Mouse (Mus musculus) left cerebral cortex, postnatal 4 days (tissue): ENCODE data around the gene Spdye4b. TPM values are rescaled to one million over a fixed set of nuclear protein-coding genes. Genes with fewer than 3 reads are reported as not detected.

Source experiments
- DNase-seq: peaks from one replicate; pipeline ENCODE4 v3.0.0-alpha.2; 2022
- intact Hi-C: fragments of 180-260 bp; cut with DNase I; formaldehyde crosslinking; loops from one replicate; pipeline ENCODE4 v1.15.1; 2025
- microRNA-seq: library from miRNA; unstranded; fragments of <30 nt; microRNA quantifications from one replicate; pipeline ENCODE4 v1.2.0, GENCODE M21; 2022
- total RNA-seq, 2 experiments: library from RNA; stranded (reverse); gene quantifications; 2 replicates each; pipeline ENCODE4 v1.2.3; 2021

The Spdye4b gene
- total RNA-seq, 2 experiments from 2014 or later: 0.18 TPM; not detected in 1

GRCm38 (mm10) chr5:143205015-143205414 is 24.2 kb downstream of the Spdye4b start:
- no peak for DNase-seq
- intact Hi-C loops: no loop called here

GRCm38 (mm10) chr5:143213832-143214231 is 33.0 kb downstream of the Spdye4b start:
- intact Hi-C loops: no loop called here
- no peak for DNase-seq

GRCm38 (mm10) chr5:143220996-143221395 is 40.2 kb downstream of the Spdye4b start:
- intact Hi-C loops: no loop called here
- DNase-seq: no peak

- intact Hi-C loops: no loop called here
- no peak for DNase-seq
Measured at GRCm38 (mm10) chr5:143222287-143222686, 41.5 kb downstream of the Spdye4b start.

GRCm38 (mm10) chr5:143226790-143227189 is 46.0 kb downstream of the Spdye4b start, which contains the start of gene Spdye4a:
Gene Spdye4a (minus strand): TSS chr5:143226890.
- no peak for DNase-seq
- intact Hi-C loops: loop anchor here (5.0 kb wide), 1 partner anchor 34 kb away; no protein-coding TSS in a partner anchor

- intact Hi-C loops: loop anchor here (2.0 kb wide), 1 partner anchor 54 kb away; the partner anchor contains the start of genes Rbak and Spdye4b
- peak; percentile 96 for DNase-seq
Measured at GRCm38 (mm10) chr5:143235028-143235693, 54.3 kb downstream of the Spdye4b start, which contains the start of gene Zfp12. Gene Zfp12 (plus strand): TSS chr5:143235163.

- intact Hi-C loops: no loop called here
- no peak for DNase-seq
Measured at GRCm38 (mm10) chr5:143236036-143236435, 55.2 kb downstream of the Spdye4b start.

GRCm38 (mm10) chr5:143244926-143245325 is 64.1 kb downstream of the Spdye4b start:
- intact Hi-C loops: no loop called here
- no peak for DNase-seq

- DNase-seq: no peak
- intact Hi-C loops: no loop called here
Measured at GRCm38 (mm10) chr5:143252039-143252438, 71.2 kb downstream of the Spdye4b start.

- DNase-seq: no peak
- intact Hi-C loops: no loop called here
Measured at GRCm38 (mm10) chr5:143252791-143253185, 72.0 kb downstream of the Spdye4b start.

- intact Hi-C loops: no loop called here
- DNase-seq: peak; percentile 25
Measured at GRCm38 (mm10) chr5:143253186-143253880, 72.5 kb downstream of the Spdye4b start.

GRCm38 (mm10) chr5:143253881-143254486 is 73.2 kb downstream of the Spdye4b start:
- intact Hi-C loops: no loop called here
- DNase-seq: peak; percentile 54

Small RNA genes within 50 kb of the gene (microRNA-seq; reads per million reads assigned to microRNA genes)
- not detected for gene Gm44405

Other genes starting within 250 kb of the Spdye4b start
- 100 to 1,000 TPM; 530 to 553 TPM for gene Fscn1, start 220.7 kb upstream of the Spdye4b start, total RNA-seq
- 10 to 100 TPM; 41.9 to 42.5 TPM for gene Rnf216, start 68.0 kb upstream of the Spdye4b start, total RNA-seq
- under 1 TPM; 0.06 to 0.18 TPM for gene Olfr718-ps1, start 33.4 kb upstream of the Spdye4b start, total RNA-seq
- 10 to 100 TPM; 19.6 to 25.5 TPM for gene Rbak, start 242 bp upstream of the Spdye4b start, total RNA-seq
- not detected for gene Spdye4a, start 45.9 kb downstream of the Spdye4b start, total RNA-seq
- 10 to 100 TPM; 24.9 to 29.5 TPM for gene Zfp12, start 54.1 kb downstream of the Spdye4b start, total RNA-seq
- gene Zfp316, start 89.0 kb downstream of the Spdye4b start, total RNA-seq: 10 to 100 TPM; 29.5 to 30.2 TPM
- gene Zfp853, start 112.6 kb downstream of the Spdye4b start, total RNA-seq: 10 to 100 TPM in 1 of 2 experiments, 1 to 10 TPM in 1; 8.5 to 10.1 TPM
- 10 to 100 TPM; 26.0 to 29.9 TPM for gene E130309D02Rik, start 134.3 kb downstream of the Spdye4b start, total RNA-seq
- gene Zdhhc4, start 148.2 kb downstream of the Spdye4b start, total RNA-seq: 10 to 100 TPM; 37.9 to 44.8 TPM
- gene Grid2ip, start 176.3 kb downstream of the Spdye4b start, total RNA-seq: 1 to 10 TPM; 3.7 to 4.1 TPM
- gene Kdelr2, start 222.8 kb downstream of the Spdye4b start, total RNA-seq: 10 to 100 TPM; 61.0 to 64.9 TPM